Mouse (Mus musculus) thymus, postnatal 4 days (tissue): ENCODE measurements around the gene Per1.

Experiments
- DNase-seq: peaks from one replicate; pipeline ENCODE4 v3.0.0; 2021

The Per1 gene

GRCm38 (mm10) chr11:69118765-69119164 is 23.7 kb downstream of the Per1 start:
- peak; percentile 88 for DNase-seq

- no peak for DNase-seq
These were observed 24.6 kb downstream of the Per1 start for GRCm38 (mm10) chr11:69119446-69120155.

- peak; percentile 33 for DNase-seq
These were observed 25.4 kb downstream of the Per1 start, which contains the start of gene Hes7 for GRCm38 (mm10) chr11:69120221-69121000. Gene Hes7, plus strand, starts transcription at chr11:69120404.

GRCm38 (mm10) chr11:69121001-69121740 is 26.2 kb downstream of the Per1 start:
- DNase-seq: no peak

- DNase-seq: peak; percentile 69
These were observed 26.8 kb downstream of the Per1 start for GRCm38 (mm10) chr11:69121741-69122335.

GRCm38 (mm10) chr11:69122336-69122951 is 27.4 kb downstream of the Per1 start, which contains the start of gene 9130213A22Rik:
Gene 9130213A22Rik, minus strand, starts transcription at chr11:69122589.
- DNase-seq: peak; percentile 88

GRCm38 (mm10) chr11:69123056-69123692 is 28.2 kb downstream of the Per1 start:
- DNase-seq: peak; percentile 88

GRCm38 (mm10) chr11:69123693-69124497 is 28.9 kb downstream of the Per1 start:
- peak; percentile 88 for DNase-seq

GRCm38 (mm10) chr11:69124498-69124847 is 29.5 kb downstream of the Per1 start:
- peak; percentile 73 for DNase-seq

GRCm38 (mm10) chr11:69125041-69125851 is 30.2 kb downstream of the Per1 start:
- peak; percentile 83 for DNase-seq

- no peak for DNase-seq
These were observed 30.7 kb downstream of the Per1 start, which contains the start of gene Aloxe3 for GRCm38 (mm10) chr11:69125852-69125918. Gene Aloxe3, plus strand, starts transcription at chr11:69125896.

- DNase-seq: peak; percentile 53
These were observed 31.1 kb downstream of the Per1 start for GRCm38 (mm10) chr11:69125919-69126705.

- no peak for DNase-seq
These were observed 31.7 kb downstream of the Per1 start for GRCm38 (mm10) chr11:69126706-69127095.

GRCm38 (mm10) chr11:69128426-69129122 is 33.6 kb downstream of the Per1 start:
- DNase-seq: no peak

GRCm38 (mm10) chr11:69133566-69133922 is 38.5 kb downstream of the Per1 start:
- no peak for DNase-seq

GRCm38 (mm10) chr11:69133923-69134621 is 39.1 kb downstream of the Per1 start:
- DNase-seq: peak; percentile 72

GRCm38 (mm10) chr11:69134622-69134968 is 39.6 kb downstream of the Per1 start:
- no peak for DNase-seq

GRCm38 (mm10) chr11:69135361-69135760 is 40.3 kb downstream of the Per1 start:
- no peak for DNase-seq

GRCm38 (mm10) chr11:69147546-69147945 is 52.5 kb downstream of the Per1 start:
- no peak for DNase-seq
